Mouse (Mus musculus) G1E (cell line): ENCODE measurements around the gene Stx6.

Experiments
- CTCF ChIP-seq: IDR thresholded peaks from 2 replicates; pipeline ENCODE4 v1.5.1; 2012; ENCODE audit warnings: low read depth, low read length, inconsistent platforms, mixed read lengths
- GATA1 ChIP-seq: IDR thresholded peaks from 2 replicates; pipeline ENCODE4 v1.6.1; 2012; ENCODE audit warnings: borderline replicate concordance, low read length, inconsistent platforms, mixed read lengths
- POLR2AphosphoS5 ChIP-seq: IDR thresholded peaks from 2 replicates; pipeline ENCODE4 v1.6.1; 2012; ENCODE audit warnings: low read depth, low read length, inconsistent platforms; ENCODE audit not compliant: insufficient replicate concordance

- TF ChIP-seq CTCF (no peak), POLR2AphosphoS5 (no peak), GATA1 (no peak)
Observed at GRCm38 (mm10) chr1:155205822-155206660, 47.5 kb downstream of the Stx6 start.
